Mouse (Mus musculus) liver (tissue): ENCODE results near the gene Stx19.

Experiments used
- DNase-seq: peaks from one replicate; pipeline ENCODE4 v3.0.0-alpha.2; 2020; ENCODE audit warnings: mixed read lengths

Gene Stx19

DNA sequence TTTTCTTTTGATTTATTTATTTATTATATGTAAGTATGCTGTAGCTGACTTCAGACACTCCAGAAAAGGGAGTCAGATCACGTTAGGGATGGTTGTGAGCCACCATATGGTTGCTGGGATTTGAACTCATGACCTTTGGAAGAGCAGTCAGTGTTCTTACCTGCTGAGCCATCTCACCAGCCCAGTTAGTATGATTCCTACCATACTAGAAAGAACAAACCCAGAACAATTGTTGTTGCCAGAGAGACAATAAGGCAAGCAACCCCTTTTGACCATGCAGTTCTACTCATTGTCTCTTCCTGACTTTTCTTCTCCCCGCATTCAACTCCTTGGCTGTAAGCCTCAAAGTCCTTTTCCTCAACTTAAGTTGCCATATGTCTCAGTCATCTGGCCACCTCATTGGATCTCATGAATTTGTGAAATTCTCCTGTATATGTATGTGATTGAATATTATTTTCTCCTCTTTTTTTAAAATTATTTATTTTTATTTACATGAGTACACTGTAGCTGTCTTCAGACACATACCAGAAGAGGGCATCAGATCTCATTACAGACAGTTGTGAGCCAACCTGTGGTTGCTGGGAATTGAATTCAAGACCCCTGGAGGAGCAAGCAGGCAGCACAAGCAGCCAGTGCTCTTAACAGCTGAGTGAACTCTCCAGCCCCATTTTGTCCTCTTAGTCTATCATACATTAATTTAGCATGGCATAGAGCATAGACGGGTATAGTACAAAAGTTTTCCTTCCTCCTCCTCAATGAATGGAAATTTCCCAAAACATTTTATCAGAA, 38.2 kb downstream of the Stx19 start:
- no peak for DNase-seq

DNA sequence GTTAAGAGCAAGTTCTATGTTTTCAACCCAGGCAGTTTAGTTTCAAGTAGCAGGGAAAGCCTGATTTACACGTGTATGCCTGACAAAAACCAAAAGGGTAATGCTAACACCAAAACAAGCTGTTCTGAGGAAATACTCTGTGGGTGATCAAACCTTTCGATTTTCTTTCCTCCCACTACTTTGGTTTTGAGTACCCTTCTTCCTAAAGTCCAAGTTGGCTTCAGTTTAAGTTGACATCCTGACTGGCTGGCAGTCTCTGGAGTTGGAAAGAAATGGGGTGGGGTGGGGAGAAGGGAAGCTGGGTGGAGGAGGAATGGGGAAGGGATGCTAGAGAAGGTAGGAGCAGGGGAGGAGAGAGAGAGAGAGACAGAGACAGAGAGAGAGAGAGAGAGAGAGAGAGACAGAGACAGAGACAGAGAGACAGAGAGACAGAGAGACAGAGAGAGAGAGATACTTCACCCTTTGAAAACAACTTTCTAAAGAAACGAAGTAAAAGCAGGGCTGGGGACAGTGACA, 39.2 kb downstream of the Stx19 start:
- DNase-seq = no peak

DNA sequence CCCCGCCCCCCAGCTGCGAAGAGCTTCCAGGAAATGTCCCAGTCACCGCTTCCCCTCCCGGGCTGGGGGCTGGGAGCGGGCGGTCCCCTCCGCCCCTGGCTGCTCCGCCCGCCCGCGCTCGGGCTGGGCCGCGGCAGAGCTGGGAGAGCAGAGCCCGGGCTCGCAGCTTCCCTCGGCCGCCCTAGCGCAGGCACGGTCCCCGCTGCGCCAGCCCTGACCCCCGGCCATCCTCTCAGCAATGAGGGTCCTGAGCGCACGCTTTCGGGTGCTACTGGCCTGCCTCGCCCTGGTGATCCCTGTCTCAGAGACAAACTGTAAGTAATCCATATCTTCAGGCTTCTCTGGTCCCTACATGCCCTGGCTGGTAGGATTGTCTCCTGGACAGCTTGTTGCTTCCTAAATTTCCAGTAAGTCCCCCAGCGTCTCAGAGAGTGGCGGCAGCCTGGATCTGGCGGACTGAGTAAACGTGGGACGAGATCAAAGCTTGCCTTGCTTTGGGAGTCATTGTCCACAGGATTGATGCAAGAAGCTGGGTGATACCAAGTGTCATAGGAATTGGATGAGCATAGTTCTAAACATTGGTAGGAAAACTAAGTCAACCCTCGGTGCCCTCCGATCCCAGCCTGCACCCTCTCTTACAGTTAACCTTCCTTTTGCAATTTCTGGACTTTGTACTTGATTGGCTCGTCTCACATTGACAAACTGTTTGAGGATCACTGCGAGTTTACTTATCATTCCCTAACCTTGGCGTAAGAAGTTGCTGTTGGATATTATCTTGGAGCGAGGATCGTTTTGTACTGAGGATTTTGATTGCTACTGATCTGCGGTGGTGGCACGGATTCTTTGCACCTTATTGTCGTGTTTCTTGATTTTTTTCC, 40.0 kb downstream of the Stx19 start, which contains the start of gene Pros1:
TSS of gene Pros1 (plus strand) at position 117 of the 878 bp plus-strand sequence.
- DNase-seq = peak; percentile 76

DNA sequence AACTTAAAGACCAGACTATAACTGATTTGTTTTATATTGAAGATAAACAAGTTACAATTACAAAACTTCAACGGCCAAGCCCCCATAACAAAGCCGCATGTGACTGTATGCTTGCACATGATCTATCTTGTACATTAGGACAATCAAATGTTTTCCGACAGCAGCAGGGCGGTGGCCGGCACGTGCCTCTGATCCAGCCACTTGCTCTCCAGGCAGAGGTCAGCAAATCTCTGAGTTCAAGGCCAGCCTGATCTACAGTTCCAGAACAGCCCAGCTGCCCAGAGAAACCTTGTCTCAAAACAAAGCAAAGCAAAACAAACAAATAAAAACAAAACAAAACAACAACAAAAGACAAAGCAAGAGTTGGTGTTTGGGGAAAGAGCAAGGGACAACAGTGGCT, 40.9 kb downstream of the Stx19 start:
- peak; percentile 20 for DNase-seq

DNA sequence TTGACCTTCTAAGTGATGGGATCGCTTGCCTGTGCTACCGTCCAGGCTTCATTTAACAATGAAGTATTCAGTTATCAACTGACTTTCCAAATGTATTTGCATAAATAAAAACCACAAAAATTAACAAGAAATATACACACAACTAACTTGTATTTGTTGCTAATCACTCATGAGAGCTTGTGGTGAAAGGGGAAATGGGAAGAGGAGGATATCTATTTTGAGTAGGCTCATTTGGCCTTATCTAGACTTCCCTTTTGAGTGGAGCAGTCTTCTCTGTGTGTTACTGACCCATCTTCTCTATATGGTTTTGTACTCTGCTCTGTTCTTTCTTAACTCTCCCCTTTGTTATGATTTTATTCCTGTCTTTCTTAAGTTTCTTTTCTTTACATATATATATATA, 41.8 kb downstream of the Stx19 start:
- no peak for DNase-seq

DNA sequence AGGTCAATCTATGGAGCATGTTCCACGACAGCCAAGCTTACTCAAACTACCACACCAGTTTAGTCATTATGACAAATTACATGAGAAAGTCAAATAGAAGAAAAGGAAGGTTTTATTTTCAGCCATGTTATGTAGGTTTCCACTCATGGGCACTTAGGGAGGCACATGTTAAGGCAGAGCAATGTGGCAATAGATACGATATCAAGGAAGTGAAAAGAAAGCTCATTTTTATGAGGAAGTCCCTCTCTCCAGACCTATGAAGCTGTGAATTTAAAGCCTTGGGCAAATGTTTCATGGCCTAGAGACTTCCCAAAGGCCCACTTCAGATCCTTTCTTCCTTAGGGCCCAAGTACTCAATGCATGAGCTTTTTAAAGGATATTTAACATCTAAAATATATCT, 43.0 kb downstream of the Stx19 start:
- DNase-seq = no peak

DNA sequence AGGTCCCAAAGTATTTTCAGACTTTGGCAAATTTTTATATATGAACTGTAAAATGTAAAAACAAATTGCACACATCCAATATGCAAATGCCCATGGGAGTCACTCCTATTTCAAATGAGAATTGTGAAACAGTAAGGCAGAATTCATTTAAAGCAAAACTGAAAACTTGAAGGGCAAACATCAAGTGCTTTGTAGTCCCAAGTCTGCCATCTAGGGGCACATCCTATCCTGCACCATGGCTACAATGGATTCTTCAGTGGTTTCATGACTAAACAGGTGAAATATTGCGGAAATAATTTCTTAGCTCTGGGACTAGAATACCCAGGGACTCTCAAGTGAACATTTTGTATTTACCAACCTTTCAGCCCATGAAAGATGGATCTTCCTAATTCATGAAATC, 43.5 kb downstream of the Stx19 start:
- no peak for DNase-seq

DNA sequence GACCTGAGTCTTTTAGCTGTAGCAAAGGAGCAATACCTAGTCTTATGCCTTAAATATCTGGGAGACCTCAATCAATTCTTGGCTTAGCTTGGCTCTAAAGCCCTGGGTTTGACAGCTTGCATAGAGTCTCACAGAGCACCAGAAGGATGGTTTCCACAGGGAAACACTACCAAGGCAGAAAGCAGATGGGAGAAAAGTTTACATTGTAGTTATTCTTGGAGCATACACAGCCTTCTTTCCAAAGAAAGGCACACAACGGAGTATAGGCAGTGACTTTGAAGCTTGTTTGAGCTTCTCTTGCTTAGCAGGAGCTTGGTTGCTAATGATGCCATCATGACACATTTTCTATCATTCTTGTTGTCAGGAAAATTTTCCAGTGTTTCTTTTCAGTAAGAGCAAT, 45.7 kb downstream of the Stx19 start:
- no peak for DNase-seq

DNA sequence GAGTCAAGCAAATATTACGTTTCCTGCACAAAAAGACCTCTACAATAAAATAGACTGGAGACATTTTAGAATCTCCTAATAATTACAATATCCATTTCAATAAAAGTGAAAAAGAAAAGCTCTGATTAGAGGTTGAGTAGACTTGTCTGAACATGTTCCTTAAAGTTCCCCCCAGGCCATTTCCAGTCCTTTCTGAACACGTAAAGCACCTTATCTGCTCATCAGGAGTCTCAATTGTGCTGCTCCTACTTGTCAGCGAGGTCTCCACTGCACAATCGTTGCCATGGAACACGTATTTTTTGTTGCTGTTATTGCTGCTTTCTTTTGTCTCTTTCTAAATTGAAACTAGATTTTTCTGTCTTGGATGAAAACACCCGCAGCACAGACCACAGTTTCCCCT, 47.0 kb downstream of the Stx19 start:
- no peak for DNase-seq

DNA sequence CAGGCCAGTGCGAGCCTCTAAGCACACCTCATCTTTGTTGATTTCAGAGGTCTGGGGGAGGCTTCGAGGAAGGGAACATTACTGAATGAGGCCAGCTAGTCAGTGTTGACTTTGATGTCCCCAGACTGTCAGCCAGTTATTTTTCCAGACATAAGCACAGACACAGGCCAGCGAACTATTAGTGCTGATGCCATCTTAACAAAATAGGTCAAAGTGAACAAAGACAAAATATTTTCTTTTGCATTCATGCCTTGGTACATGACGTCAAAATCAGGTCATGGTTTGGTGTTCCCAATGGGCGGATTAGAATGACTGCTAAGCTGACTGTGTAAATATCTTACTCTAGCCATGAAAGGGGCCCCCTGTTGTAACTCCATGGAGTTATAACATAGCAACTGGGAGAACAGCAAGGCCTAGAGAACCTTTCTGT, 58.2 kb downstream of the Stx19 start:
- DNase-seq = no peak

DNA sequence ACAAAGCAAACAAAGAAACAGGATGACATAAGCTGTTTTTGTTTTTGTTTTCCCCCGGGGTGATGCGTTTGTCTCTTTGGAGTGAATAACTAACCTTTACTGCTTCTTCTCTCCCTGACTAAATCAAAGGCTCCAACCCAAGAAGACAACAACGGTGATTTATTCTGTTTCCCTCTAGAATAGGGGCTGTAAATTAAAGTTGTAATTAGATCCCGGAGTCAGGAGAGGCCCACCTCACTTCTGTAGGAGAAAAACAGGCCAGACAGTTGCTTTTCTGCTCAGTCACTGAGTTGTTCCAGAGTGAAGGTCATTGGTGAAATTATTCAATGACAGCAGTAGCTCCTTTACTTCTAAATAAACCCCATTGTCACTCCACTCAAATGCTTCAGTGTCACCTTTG, 58.7 kb downstream of the Stx19 start:
- no peak for DNase-seq
